Mouse (Mus musculus): ENCODE measurements at regions not wholly inside any gene's neighbourhood (a gene's known extent, or its start where the extent isn't known, plus 50 kb on each side); places are given as distances from the start of the nearest gene placed in this dataset.

DNA sequence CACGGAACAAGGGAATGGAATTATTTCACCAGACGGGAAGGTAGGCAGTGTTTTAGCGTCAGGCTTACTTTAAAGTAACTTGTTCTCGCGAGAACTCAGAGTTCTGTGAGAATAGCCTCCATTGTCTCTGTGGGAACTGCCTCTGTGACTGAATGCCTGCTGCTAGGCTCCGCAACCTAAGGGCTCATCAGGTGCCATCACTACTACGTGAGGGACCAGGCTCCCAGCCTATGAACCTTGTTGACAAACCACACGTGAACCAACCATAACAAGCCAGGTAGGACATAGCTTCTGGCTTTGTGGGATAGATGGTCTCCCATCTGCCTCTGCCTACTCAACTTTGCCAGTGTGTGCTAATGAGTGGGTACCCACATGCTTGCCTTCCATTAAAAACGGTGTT, 77.5 kb upstream of the Btg3 start:
- TF ChIP-seq CTCF (IDR thresholded peaks at IDR 0.05; ENCODE audit: low read depth, low read length): no peak
- no peak for TF ChIP-seq POLR2A (IDR thresholded peaks at IDR 0.05; ENCODE audit: borderline replicate concordance, low read depth, low read length)
